Mouse (Mus musculus) bone marrow, adult 2 months (tissue): ENCODE results near the gene Creb3.

ENCODE experiments used
- CTCF ChIP-seq: fragments of 200-500 bp; IDR thresholded peaks from 2 replicates; pipeline ENCODE4 v1.5.1; 2011; ENCODE audit warnings: low read length, control low read depth; ENCODE audit not compliant: control insufficient read depth, insufficient read depth
- POLR2A ChIP-seq: fragments of 200-500 bp; IDR thresholded peaks from 2 replicates; pipeline ENCODE4 v1.6.1; 2011; ENCODE audit warnings: low read depth, mild to moderate bottlenecking, control low read depth, low read length, borderline replicate concordance; ENCODE audit not compliant: control insufficient read depth

GRCm38 (mm10) chr4:43560243-43560611 is 1.9 kb upstream of the Creb3 start:
- TF ChIP-seq CTCF (no peak), POLR2A (no peak)
